ENCODE assay signal across 20 mouse cellular contexts in genomic region chr10:108368358-108368757, GRCm38 (mm10). TPM values are rescaled to one million over a fixed set of nuclear protein-coding genes. Genes with fewer than 3 reads are reported as not detected.
DNase-seq lines count a peak whose midpoint lies in the region; ATAC-seq and TF ChIP-seq lines count a peak whose summit lies in the region.
"Had no signal": no experiment of that assay in that cellular context is flagged by ENCODE, and none has a peak within 500 bp of the region (broad histone marks: within the 10 kb centered on the region; RNA-seq: fewer than 3 reads in every experiment).

No protein-coding gene starts in this region.

- H3K9me3 ChIP-seq in G1E (replicated peaks): peaks cover 10% of the 10 kb centered on the region; the same call in 1 of the 2 replicates
- H3K9me3 ChIP-seq in liver, postnatal 0 days (ENCODE audit: low read length): peaks cover 5% of the 10 kb centered on the region; the same call in 1 of the 2 replicates
- 0 out of 2 replicates have a peak, but pooled peaks cover 2% of the 10 kb centered on the region for H3K9me3 ChIP-seq in limb, embryonic 10.5 days (replicated peaks)
- H3K9me3 ChIP-seq in hindbrain, embryonic 13.5 days: no peaks in the 10 kb centered on the region; the same call in 1 of the 2 replicates
- H3K9me3 ChIP-seq: heart, embryonic 12.5 days; liver, embryonic 13.5 days had no signal

- H3K4me2 ChIP-seq in liver, postnatal 0 days (ENCODE audit: low read depth, low read length): no peak overlapping the region
- no peak overlapping the region for H3K4me2 ChIP-seq in hindbrain, embryonic 13.5 days
- H3K4me2 ChIP-seq: heart, embryonic 12.5 days; hindbrain, embryonic 14.5 days; liver, embryonic 13.5 days had no signal

- intact Hi-C loops in heart, postnatal 25 days (cut with DNase I): no loop called here

- no peak for ATAC-seq in G1E (ENCODE audit: extremely low read depth, insufficient number of reproducible peaks, low FRiP score, poor library complexity, severe bottlenecking)
- ATAC-seq in liver, postnatal 0 days: peak; percentile 76
- ATAC-seq in hindbrain, embryonic 13.5 days (ENCODE audit: low FRiP score): no peak

- TF ChIP-seq EP300 in liver, postnatal 0 days (IDR thresholded peaks at IDR 0.05; ENCODE audit: low read depth): no peak

- H3K4me1 ChIP-seq in G1E (ENCODE audit: insufficient read depth, low read depth, low read length): peaks cover 73% of the 10 kb centered on the region
- H3K4me1 ChIP-seq in liver, postnatal 0 days (ENCODE audit: insufficient read depth): peaks cover 6% of the 10 kb centered on the region; the same call in 1 of the 2 replicates
- no peaks in the 10 kb centered on the region; the same call in 1 of the 2 replicates for H3K4me1 ChIP-seq in limb, embryonic 10.5 days
- H3K4me1 ChIP-seq in hindbrain, embryonic 13.5 days (replicated peaks): peaks cover 11% of the 10 kb centered on the region
- H3K4me1 ChIP-seq: liver, embryonic 13.5 days had no signal

- WGBS in liver, postnatal 0 days (ENCODE audit: insufficient replicate concordance): 72% methylated on average over 6 of the region's 6 CpGs
- WGBS in limb, embryonic 10.5 days: 84% methylated on average over 6 of the region's 6 CpGs
- WGBS in hindbrain, embryonic 13.5 days: 91% methylated on average over 6 of the region's 6 CpGs

- no peaks in the 10 kb centered on the region for H3K27me3 ChIP-seq in G1E (ENCODE audit: insufficient read depth, low read length)
- H3K27me3 ChIP-seq in liver, postnatal 0 days (ENCODE audit: insufficient read depth, low read length): no peaks in the 10 kb centered on the region
- no peaks in the 10 kb centered on the region for H3K27me3 ChIP-seq in limb, embryonic 10.5 days (ENCODE audit: low read depth, poor library complexity, severe bottlenecking)
- H3K27me3 ChIP-seq in hindbrain, embryonic 13.5 days: no peaks in the 10 kb centered on the region
- H3K27me3 ChIP-seq: heart, embryonic 12.5 days; liver, embryonic 13.5 days had no signal

- H3K4me3 ChIP-seq in G1E (ENCODE audit: low read depth, low read length): peak overlapping the region; percentile 23; the same call in 1 of the 2 replicates
- no peak overlapping the region for H3K4me3 ChIP-seq in liver, postnatal 0 days (ENCODE audit: low read depth, low read length)
- H3K4me3 ChIP-seq in limb, embryonic 10.5 days: no peak overlapping the region
- H3K4me3 ChIP-seq in hindbrain, embryonic 13.5 days: no peak overlapping the region
- H3K4me3 ChIP-seq: heart, embryonic 12.5 days; liver, embryonic 13.5 days; midbrain, embryonic 10.5 days had no signal

- no peak overlapping the region for H3K9ac ChIP-seq in liver, postnatal 0 days (replicated peaks)
- H3K9ac ChIP-seq in hindbrain, embryonic 13.5 days: no peak overlapping the region
- H3K9ac ChIP-seq: heart, embryonic 12.5 days; hindbrain, embryonic 14.5 days; liver, embryonic 13.5 days had no signal

- no peak overlapping the region for H3K27ac ChIP-seq in liver, postnatal 0 days (ENCODE audit: low read depth)
- H3K27ac ChIP-seq in limb, embryonic 10.5 days: no peak overlapping the region
- no peak overlapping the region for H3K27ac ChIP-seq in hindbrain, embryonic 13.5 days
- H3K27ac ChIP-seq: hindbrain, embryonic 14.5 days; liver, embryonic 13.5 days; macrophage; midbrain, embryonic 10.5 days had no signal

- H3K36me3 ChIP-seq in G1E (replicated peaks): peaks cover 79% of the 10 kb centered on the region
- no peaks in the 10 kb centered on the region for H3K36me3 ChIP-seq in liver, postnatal 0 days (replicated peaks; ENCODE audit: insufficient read depth, low read length)
- no peaks in the 10 kb centered on the region for H3K36me3 ChIP-seq in limb, embryonic 10.5 days
- H3K36me3 ChIP-seq in hindbrain, embryonic 13.5 days: no peaks in the 10 kb centered on the region
- H3K36me3 ChIP-seq: liver, embryonic 13.5 days had no signal

- TF ChIP-seq CTCF in G1E (IDR thresholded peaks at IDR 0.05; ENCODE audit: low read depth, low read length): no peak
- TF ChIP-seq CTCF in liver, postnatal 0 days (IDR thresholded peaks at IDR 0.05; ENCODE audit: low read depth): no peak

- DNase-seq in heart, adult 11 months: peak; percentile 71
- no peak for DNase-seq in heart, postnatal 25 days (ENCODE audit: low spot score)
- DNase-seq in G1E (ENCODE audit: low spot score) (peak; percentile 24), adipocyte (ENCODE audit: low spot score) (no peak)
- peak; percentile 93 for DNase-seq in kidney, adult 9 months
- peak; percentile 26 for DNase-seq in liver, postnatal 0 days
- no peak for DNase-seq in limb, embryonic 10.5 days (ENCODE audit: low spot score)
- DNase-seq: cerebellum, adult 2 months; cerebellum, postnatal 36 days; heart, postnatal 14 days; layer of hippocampus, postnatal 36 days; liver, embryonic 13.5 days; retina, postnatal 1 day; right cerebral cortex, postnatal 4 days; thymus, adult 18-20 months had no signal

RNA-seq across cellular contexts. Expression of gene Pawr, which starts 36.4 kb away (rescaled TPM):
- total RNA-seq in heart, postnatal 25 days (2021): 1 to 10 TPM; 3.0 to 3.2 TPM
- 81.5 and 92.3 TPM in 2 replicates for total RNA-seq in G1E (2014; fragmentation: Nextera tagmentation)
- total RNA-seq in G1E (2017): 57.0 and 65.2 TPM in 2 replicates
- 46.6 and 49.9 TPM in 2 replicates for polyA plus RNA-seq in G1E (2012)
- polyA plus RNA-seq in liver, postnatal 0 days (2015; fragmentation: Nextera tagmentation; extraction: Ambion mirVana): 3.5 and 4.9 TPM in 2 replicates
- polyA plus RNA-seq in limb, embryonic 10.5 days (2016; fragmentation: Nextera tagmentation; extraction: Ambion mirVana): 4.0 and 4.3 TPM in 2 replicates
- polyA plus RNA-seq in hindbrain, embryonic 13.5 days (2015; fragmentation: Nextera tagmentation; extraction: Ambion mirVana): 3.2 and 4.6 TPM in 2 replicates
- polyA plus RNA-seq: macrophage had no signal

Comparison
In these comparisons a context has a peak if more than half of its experiments do, and no peak if none do; other contexts are left out.
1. DNase-seq: peak in heart, adult 11 months (single experiment), G1E (single experiment), kidney, adult 9 months (single experiment) and liver, postnatal 0 days (single experiment); none in heart, postnatal 25 days (single experiment), limb, embryonic 10.5 days (single experiment) and adipocyte (single experiment).